Mouse (Mus musculus) left cerebral cortex, postnatal 14 days (tissue): Measurements from ENCODE around the gene Ttc9c. TPM values are rescaled to one million over a fixed set of nuclear protein-coding genes. Genes with fewer than 3 reads are reported as not detected.

Source experiments
- DNase-seq, 2 experiments: peaks; one replicate each; pipeline ENCODE4 v3.0.0; 2021 to 2022; ENCODE audit warnings: low spot score in 2 of 2, mixed read lengths in 1 of 2
- intact Hi-C: fragments of 180-260 bp; cut with DNase I; formaldehyde crosslinking; loops from one replicate; pipeline ENCODE4 v1.15.1; 2025
- total RNA-seq, 2 experiments: library from RNA; stranded (reverse); gene quantifications; 2 replicates each; pipeline ENCODE4 v1.2.3; 2021

Ttc9c gene
- total RNA-seq, 2 experiments from 2014 or later: 28.2 to 30.5 TPM

DNA sequence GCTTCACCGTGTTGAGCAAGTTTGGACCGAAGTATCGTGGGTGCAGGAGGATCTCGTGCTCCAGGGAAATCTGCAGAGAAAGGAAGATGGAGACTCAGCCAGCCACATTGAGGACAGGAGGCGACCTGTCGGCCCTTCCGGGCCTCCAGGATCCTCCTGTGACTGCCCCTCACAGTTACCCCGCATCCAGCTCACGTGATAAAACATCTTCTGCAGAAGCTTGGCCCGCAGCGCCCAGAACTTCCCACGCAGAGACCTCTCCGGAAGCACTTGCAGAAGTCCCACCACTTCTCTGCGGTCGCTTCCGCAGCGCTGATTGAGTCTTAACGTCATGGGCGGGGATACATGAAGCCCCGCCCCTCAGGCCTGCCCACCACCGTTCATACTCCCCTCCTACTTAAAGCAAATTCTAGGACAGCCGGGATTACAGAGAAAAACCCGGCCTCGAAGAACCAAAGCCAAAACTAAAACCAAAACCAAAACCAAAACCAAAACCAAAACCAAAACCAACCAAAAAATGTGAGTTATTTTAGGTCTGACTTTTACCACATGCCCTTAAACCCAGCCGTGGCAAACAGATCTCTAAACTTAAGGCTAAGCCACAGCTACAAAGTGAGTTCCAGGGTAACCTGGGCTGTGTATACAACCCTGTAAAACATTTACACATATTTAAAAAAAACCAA, 20.7 kb downstream of the Ttc9c start, which contains the start of gene Polr2g:
Polr2g (minus strand) TSS at position 314 of the 683 bp plus-strand sequence.
- DNase-seq: peak; percentile 92 to 95
- intact Hi-C loops: no loop called here

DNA sequence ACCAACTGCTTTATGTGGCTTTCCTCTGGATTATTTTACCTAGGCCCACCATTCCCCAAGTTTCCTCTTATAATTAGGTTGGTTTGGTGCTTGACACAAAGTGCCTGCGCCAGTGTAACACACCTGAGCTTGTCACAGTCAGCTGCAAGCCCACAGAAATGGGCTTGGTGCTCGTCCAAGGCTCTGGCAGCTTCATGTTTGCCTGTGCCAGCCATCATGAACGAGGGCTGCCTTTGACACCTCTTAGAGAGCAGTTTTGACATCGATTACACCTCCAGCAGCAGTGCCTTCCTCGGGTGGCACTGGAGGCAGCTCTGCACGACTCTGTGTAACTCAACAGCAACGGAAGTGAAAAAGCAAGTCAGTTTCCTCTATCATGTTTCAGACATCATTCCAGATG, 29.0 kb downstream of the Ttc9c start:
- DNase-seq: peak in 1 of 2 experiments; percentile 51
- intact Hi-C loops: no loop called here

DNA sequence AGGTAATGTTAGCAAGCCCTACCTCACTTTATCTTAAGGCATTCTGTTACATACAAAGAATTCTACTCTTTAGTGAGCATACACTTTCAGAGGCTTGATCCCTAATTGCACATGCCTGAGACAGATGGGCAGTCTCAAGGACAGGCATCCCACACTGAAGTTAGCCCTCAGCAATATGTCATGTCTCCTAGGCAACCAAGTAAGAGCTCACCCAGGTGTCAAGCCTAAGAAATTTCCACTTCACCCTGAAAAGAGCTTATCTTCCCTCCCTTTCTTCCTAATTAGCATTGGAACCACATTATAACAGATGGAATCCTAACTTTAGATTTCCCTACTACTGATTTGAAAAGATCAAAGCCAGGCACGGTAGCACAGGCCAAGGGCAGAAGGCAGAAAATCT, 30.0 kb downstream of the Ttc9c start:
- intact Hi-C loops: no loop called here
- DNase-seq: peak in 1 of 2 experiments; percentile 38

DNA sequence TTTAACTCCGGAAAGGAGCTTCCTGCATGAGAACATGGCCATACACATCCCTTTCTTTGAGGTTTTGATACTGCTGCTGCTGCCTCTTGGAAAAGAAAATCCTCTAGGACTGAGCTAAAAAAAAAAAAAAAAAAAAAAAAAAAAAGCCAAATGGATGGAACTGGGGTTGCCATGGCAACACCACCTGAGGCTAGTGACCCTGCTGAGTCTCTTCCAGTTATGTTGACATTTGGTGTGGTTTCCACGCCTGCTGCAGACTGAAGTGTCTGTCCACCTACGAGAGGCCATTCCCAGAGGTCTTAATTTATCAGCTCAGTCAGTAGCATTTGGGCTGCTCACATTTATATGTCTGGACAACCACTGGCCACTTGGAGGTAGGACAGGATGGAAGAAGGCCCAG, 30.6 kb downstream of the Ttc9c start:
- DNase-seq: no peak
- intact Hi-C loops: no loop called here

DNA sequence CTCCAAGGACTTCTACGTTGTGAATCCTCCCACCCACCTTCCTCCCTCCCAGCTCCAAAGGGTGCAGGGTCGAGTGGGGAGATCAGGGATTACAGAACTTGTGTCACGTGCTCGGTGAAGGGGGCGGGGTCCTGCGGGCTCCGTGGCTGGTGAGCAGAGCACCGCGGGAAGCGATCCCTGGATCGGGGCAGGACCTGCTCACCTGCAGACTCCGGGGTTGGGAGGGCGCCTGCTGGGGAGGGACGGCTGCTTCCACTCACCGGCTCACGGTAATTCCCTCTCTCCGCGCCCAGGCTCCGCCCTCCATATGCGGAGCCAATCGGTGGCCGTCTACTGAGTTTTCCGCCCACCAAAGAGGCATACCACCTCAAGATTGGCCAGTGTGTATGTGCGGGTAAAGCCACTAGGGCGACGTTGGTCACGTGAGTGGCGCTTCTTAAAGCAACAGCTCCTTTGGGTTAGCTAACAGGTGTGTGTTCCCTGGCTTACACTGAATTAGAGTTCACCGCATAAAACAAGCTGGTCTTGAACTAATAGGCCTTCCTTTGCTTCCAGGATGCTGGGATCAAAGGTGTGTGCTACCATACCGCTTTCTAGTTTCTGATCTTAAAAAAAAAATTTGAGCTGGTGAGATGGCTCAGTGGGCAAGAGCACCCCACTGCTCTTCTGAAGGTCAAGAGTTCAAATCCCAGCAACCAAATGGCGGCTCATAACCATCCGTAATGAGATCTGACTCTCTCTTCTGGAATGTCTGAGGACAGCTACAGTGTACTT, 32.9 kb downstream of the Ttc9c start, which contains the start of gene Taf6l:
Taf6l (minus strand) TSS at position 410 of the 774 bp plus-strand sequence.
- intact Hi-C loops: no loop called here
- DNase-seq: peak; percentile 94 to 97

DNA sequence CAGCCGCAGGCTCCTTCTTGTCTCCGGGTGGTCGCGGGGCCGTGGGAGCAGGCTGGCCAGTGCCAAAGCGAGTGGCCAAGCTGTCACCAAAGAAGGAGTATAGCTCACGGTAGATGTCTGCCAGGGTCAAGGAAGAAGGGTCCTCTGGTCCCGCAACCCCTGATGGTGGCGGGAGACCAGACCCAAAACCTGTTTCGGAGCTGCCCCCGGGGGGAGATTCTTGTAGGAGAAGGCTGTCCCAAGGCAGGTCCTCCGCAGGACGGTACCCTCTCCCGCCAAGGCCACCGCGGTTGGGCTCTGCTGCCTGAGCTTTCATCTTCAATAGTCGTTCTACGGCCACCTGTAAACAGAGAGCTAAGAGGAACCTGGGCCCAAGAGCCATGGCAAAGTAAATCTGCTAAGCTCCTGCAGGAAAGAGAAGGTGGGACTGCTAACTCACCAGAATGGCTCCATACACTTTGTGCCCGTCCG, 44.1 kb downstream of the Ttc9c start:
- intact Hi-C loops: no loop called here
- DNase-seq: no peak

DNA sequence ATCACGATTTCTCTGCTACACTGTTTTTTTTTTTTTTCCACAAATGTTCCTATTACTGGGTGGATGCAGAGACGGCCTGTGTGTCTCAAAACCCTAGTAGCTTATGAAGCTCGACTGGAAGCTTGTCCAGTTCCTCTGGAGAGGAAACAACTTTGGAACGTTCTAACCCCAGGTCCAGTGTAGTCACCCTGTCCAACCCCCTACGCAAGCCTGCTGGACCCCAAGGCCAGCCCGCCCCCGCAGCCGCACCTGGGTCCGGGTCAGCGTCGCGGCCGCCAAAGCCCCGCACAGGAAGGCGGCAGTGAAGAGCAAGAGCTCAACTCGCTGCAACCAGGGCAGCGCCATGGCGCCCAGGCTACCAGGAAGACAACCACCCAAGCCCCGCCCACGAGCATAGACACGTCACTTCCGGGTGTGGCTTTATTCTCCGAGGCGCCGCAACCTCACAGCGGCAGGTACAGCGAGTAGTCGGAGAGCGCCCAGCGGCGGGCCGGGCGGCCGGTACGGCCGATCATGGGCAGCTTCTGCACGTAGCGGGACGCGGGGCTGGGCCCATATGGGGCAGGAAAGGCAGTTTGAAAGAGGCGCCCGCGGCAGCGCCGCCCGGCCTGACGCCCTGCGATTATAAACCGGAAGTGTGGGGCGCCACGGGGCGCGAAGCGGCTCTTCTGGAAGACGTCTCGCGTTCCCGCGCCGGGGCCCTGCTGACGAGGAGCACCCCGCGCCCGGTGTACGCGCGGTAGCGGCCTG, 44.9 kb downstream of the Ttc9c start, which contains the start of gene Tmem179b:
Tmem179b (minus strand) TSS at position 382 of the 750 bp plus-strand sequence.
- intact Hi-C loops: no loop called here
- DNase-seq: peak; percentile 96

DNA sequence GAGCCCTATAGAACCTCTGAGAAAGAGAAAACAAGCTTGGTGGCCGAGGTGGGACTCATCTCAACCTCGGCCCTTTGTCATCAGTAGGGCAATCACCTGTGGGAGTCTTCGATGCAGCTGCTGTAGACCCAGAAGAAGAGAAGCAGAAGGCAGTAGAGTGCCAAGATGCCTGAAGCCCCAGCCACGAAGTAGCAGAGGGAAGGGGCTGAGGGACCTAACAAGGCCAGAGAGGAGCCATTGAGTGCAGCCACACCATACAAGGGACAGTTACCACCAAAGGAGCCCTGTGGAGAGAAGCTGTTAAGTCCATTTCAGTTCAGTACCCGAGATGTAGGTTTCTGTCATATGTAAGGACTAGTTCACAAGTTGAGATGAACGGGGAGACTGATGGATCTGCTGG, 45.7 kb downstream of the Ttc9c start:
- no peak for DNase-seq
- intact Hi-C loops: no loop called here

DNA sequence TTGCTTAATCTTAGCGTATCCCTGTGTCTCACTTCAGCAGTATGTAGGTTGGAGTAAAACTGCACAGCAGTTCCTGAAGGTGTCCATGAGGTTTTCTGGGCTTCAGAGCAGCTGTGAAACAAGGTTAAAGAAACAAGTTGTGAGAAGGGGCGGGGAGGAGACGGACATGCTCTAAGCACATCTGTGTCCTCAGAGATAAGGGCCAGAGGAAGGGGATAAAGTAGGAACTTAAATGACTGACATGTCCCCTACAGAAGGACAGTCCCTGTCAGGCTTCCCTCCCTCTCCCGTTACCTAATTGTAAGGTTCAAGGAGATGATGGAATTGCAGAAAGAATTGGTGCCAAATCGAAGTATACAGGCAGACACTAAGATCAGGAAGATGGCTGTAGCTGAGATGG, 46.1 kb downstream of the Ttc9c start:
- no peak for DNase-seq
- intact Hi-C loops: no loop called here

DNA sequence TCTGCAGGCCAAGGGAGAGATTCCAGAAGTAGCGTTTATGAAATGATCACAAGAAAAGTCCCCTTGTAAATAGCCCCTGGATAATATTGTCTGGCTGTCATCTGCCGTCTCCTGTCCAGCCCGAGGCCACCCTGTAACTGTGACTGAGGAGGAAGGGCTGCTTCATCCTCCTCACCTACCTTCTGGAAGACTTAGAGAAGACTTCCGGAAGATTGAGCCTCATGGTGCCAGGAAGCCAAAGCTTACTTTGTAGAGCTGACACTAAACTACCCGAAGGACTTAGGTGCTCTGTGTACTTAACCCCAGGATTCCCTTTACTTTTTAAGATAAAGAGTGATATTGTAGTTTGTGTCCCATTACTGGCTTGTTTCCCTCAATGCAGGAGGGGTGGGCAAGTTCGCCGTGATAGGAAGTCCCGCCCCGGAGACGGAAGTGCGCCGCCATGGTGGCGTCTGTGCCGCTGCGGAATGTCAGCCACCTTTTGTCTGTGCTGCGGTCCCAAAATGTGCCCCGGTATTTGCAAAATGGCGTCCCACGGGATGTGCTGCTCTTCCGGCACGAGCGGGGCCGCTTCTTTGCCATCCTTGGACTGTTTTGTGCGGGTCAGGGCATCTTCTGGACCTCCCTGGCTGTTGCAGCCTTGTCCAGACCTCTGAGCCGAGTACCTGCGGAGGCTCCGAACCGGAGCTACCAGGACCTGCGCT, 48.4 kb downstream of the Ttc9c start, which contains the start of gene Tmem223:
Tmem223 (plus strand) TSS at position 430 of the 704 bp plus-strand sequence.
- intact Hi-C loops: no loop called here
- peak; percentile 81 to 84 for DNase-seq

DNA sequence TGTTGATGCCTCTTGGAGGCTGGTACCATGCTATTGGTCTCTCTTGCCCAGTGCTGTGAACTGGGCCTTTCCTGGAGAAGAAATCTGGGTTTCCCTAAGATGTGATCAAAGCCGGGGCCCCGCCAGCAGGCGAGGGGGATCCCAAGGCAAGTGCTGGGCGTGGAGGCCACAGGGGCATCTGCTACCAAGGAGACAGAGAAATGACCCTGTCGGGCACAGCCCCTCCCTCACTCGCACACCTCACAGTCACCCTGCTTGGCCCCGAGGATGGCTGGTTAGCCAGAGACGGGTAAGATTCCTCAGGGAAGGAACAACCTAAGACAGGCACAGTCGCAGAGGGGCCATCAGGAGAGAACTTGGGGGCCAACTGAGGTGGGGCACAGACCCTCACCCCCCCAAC, 53.6 kb downstream of the Ttc9c start:
- no peak for DNase-seq
- intact Hi-C loops: no loop called here

DNA sequence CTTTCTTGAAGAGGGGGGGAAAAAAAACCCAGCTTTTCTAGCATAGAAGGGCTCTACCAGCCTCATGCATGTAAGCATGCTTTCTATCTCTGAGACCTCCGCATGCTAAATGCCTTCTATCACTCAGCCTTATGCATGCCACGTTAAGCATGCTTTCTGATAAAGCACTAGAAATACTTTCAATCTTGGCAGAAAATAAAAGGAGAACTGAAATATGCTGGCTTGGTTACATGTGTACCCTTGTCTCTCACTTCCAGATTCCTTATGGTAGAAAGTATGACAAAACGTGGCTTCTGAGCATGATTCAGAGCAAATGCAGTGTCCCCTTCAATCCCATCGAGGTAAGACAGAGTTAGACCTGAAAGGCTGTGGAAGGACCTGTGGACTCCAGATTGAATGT, 55.9 kb downstream of the Ttc9c start:
- intact Hi-C loops: no loop called here
- no peak for DNase-seq

DNA sequence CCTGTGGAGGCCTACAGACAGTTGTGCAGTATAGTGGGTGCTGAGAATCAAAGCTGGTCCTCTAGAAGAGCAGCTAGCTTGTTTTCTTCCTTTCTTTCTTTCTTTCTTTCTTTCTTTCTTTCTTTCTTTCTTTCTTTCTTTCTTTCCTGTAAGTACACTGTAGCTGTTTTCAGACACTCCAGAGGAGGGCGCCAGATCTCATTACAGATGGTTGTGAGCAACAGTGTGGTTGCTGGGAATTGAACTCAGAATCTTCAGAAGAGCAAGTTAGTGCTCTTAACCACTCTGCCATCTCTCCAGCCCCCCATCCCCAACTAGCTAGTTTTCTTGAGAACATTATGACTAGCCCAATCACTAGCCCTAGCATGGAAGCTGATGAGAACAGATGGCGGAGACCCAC, 58.4 kb downstream of the Ttc9c start:
- intact Hi-C loops: no loop called here
- DNase-seq: no peak

Other genes with a start within 250 kb of the Ttc9c start
- gene Slc22a8, start 228.1 kb downstream of the Ttc9c start, total RNA-seq: 10 to 100 TPM; 22.1 to 23.8 TPM
- 1 to 10 TPM; 4.8 to 5.7 TPM for gene Slc22a6, start 201.3 kb downstream of the Ttc9c start, total RNA-seq
- gene Chrm1, start 155.5 kb downstream of the Ttc9c start, total RNA-seq: 100 to 1,000 TPM; 148 to 165 TPM
- 100 to 1,000 TPM; 182 to 189 TPM for gene Slc3a2, start 96.0 kb downstream of the Ttc9c start, total RNA-seq
- gene Wdr74, start 83.5 kb downstream of the Ttc9c start, total RNA-seq: 10 to 100 TPM; 42.3 to 43.9 TPM
- gene 1700092M07Rik, start 78.6 kb downstream of the Ttc9c start, total RNA-seq: not detected
- 10 to 100 TPM; 63.6 to 64.6 TPM for gene Stx5a, start 77.9 kb downstream of the Ttc9c start, total RNA-seq
- 10 to 100 TPM; 61.9 to 73.6 TPM for gene Nxf1, start 62.3 kb downstream of the Ttc9c start, total RNA-seq
- 10 to 100 TPM; 80.1 to 91.9 TPM for gene Tmem223, start 48.3 kb downstream of the Ttc9c start, total RNA-seq
- gene Tmem179b, start 44.9 kb downstream of the Ttc9c start, total RNA-seq: 10 to 100 TPM in 1 of 2 experiments, 1 to 10 TPM in 1; 8.9 to 10.9 TPM
- gene Taf6l, start 32.9 kb downstream of the Ttc9c start, total RNA-seq: 10 to 100 TPM; 11.9 to 13.4 TPM
- gene Polr2g, start 20.8 kb downstream of the Ttc9c start, total RNA-seq: 100 to 1,000 TPM; 108 to 110 TPM
- gene Zbtb3, start 16.8 kb downstream of the Ttc9c start, total RNA-seq: 1 to 10 TPM; 4.2 to 5.1 TPM
- gene Hnrnpul2, start 677 bp upstream of the Ttc9c start, total RNA-seq: 10 to 100 TPM; 92.3 to 95.8 TPM
- not detected for gene AC129217.1, start 10.4 kb upstream of the Ttc9c start, total RNA-seq
- 100 to 1,000 TPM; 111 to 117 TPM for gene Bscl2, start 18.1 kb upstream of the Ttc9c start, total RNA-seq
- gene Gng3, start 19.9 kb upstream of the Ttc9c start, total RNA-seq: 100 to 1,000 TPM; 268 to 295 TPM
- under 1 TPM; 0.88 to 0.91 TPM for gene Lrrn4cl, start 31.4 kb upstream of the Ttc9c start, total RNA-seq
- 10 to 100 TPM; 91.5 to 93.8 TPM for gene Ubxn1, start 52.2 kb upstream of the Ttc9c start, total RNA-seq
- 10 to 100 TPM; 30.6 to 36.9 TPM for gene Uqcc3, start 61.6 kb upstream of the Ttc9c start, total RNA-seq
- 1 to 10 TPM; 4.0 to 4.3 TPM for gene Lbhd1, start 64.4 kb upstream of the Ttc9c start, total RNA-seq
- not detected for gene Gm49403, start 64.6 kb upstream of the Ttc9c start, total RNA-seq
- 10 to 100 TPM; 15.9 to 22.2 TPM for gene 1810009A15Rik, start 69.5 kb upstream of the Ttc9c start, total RNA-seq
- gene Gm49416, start 69.6 kb upstream of the Ttc9c start, total RNA-seq: 1 to 10 TPM; 2.4 to 4.3 TPM
- 10 to 100 TPM; 23.0 to 23.4 TPM for gene Ints5, start 73.7 kb upstream of the Ttc9c start, total RNA-seq
- 100 to 1,000 TPM in 1 of 2 experiments, 10 to 100 TPM in 1; 97.6 to 104 TPM for gene Ganab, start 78.7 kb upstream of the Ttc9c start, total RNA-seq
- gene B3gat3, start 101.0 kb upstream of the Ttc9c start, total RNA-seq: 100 to 1,000 TPM; 134 to 142 TPM
- 1 to 10 TPM; 3.5 to 4.0 TPM for gene Rom1, start 110.0 kb upstream of the Ttc9c start, total RNA-seq
- 1 to 10 TPM; 7.4 to 9.0 TPM for gene Eml3, start 110.2 kb upstream of the Ttc9c start, total RNA-seq
- 10 to 100 TPM; 48.6 to 50.3 TPM for gene Mta2, start 122.5 kb upstream of the Ttc9c start, total RNA-seq
- 10 to 100 TPM; 16.7 to 16.8 TPM for gene Tut1, start 134.5 kb upstream of the Ttc9c start, total RNA-seq
- 100 to 1,000 TPM; 188 to 198 TPM for gene Eef1g, start 147.7 kb upstream of the Ttc9c start, total RNA-seq
- gene Ahnak, start 170.0 kb upstream of the Ttc9c start, total RNA-seq: 10 to 100 TPM; 15.7 to 23.9 TPM